Mouse (Mus musculus) embryonic facial prominence, embryonic 11.5 days (tissue): Measurements from ENCODE around the gene Auts2. TPM values are rescaled to one million over a fixed set of nuclear protein-coding genes. Genes with fewer than 3 reads are reported as not detected.
A peak's percentile ranks its signal among the peaks of the same experiment; 100 is the strongest.

Experiments used
- ATAC-seq: fragments of 200-750 bp; cut with Nextera tagmentation; replicated peaks from 2 replicates; pipeline ENCODE4 v1.8.0; 2017; ENCODE audit warnings: low read depth; ENCODE audit not compliant: insufficient number of reproducible peaks, low FRiP score, low TSS enrichment
- DNase-seq: peaks from one replicate; pipeline ENCODE4 v3.0.0-alpha.2; 2015; ENCODE audit warnings: low spot score
- H3K27ac ChIP-seq: fragments of 300-500 bp; sonication (generic); replicated peaks from 2 replicates; pipeline ENCODE4 v1.5.1; 2014; ENCODE audit warnings: mild to moderate bottlenecking, low read depth, low read length, control low read depth
- H3K27me3 ChIP-seq: fragments of 300-500 bp; sonication (generic); 2 replicates; pipeline ENCODE4 v1.6.1; 2014; ENCODE audit warnings: mild to moderate bottlenecking, low read length, moderate library complexity, mixed read lengths; ENCODE audit not compliant: control insufficient read depth, insufficient read depth
- H3K36me3 ChIP-seq: fragments of 300-500 bp; sonication (generic); replicated peaks from 2 replicates; pipeline ENCODE4 v1.6.1; 2014; ENCODE audit warnings: low read depth, mild to moderate bottlenecking, low read length, moderate library complexity, mixed read lengths; ENCODE audit not compliant: control insufficient read depth, insufficient read depth
- H3K4me1 ChIP-seq: fragments of 300-500 bp; sonication (generic); 2 replicates; pipeline ENCODE4 v1.6.1; 2014; ENCODE audit warnings: low read length, mixed read lengths; ENCODE audit not compliant: control insufficient read depth, insufficient read depth
- H3K4me2 ChIP-seq: fragments of 300-500 bp; sonication (generic); 2 replicates; pipeline ENCODE4 v1.6.1; 2014; ENCODE audit warnings: low read depth, mild to moderate bottlenecking, control low read depth, low read length, moderate library complexity
- H3K4me3 ChIP-seq: fragments of 300-500 bp; sonication (generic); 2 replicates; pipeline ENCODE4 v1.5.1; 2014; ENCODE audit warnings: low read depth, low read length, control low read depth
- H3K9ac ChIP-seq: fragments of 300-500 bp; sonication (generic); replicated peaks from 2 replicates; pipeline ENCODE4 v1.6.1; 2014; ENCODE audit warnings: mild to moderate bottlenecking, control low read depth, low read length
- H3K9me3 ChIP-seq: fragments of 300-500 bp; sonication (generic); replicated peaks from 2 replicates; pipeline ENCODE4 v1.6.1; 2016; ENCODE audit warnings: mild to moderate bottlenecking, low read length, inconsistent platforms, mixed read lengths; ENCODE audit not compliant: control insufficient read depth
- WGBS: fragments of 180-500 bp; shearing (Covaris S2); extraction: QIAGEN DNeasy Blood & Tissue Kit; methylation state at CpG from one replicate; pipeline ENCODE4 v1.1.7; 2014; 5-methylcytosine and 5-hydroxymethylcytosine counted together
- polyA plus RNA-seq: library from polyadenylated mRNA; unstranded; fragments of >200 nt; fragmentation: Nextera tagmentation; extraction: Ambion mirVana; gene quantifications from 2 replicates; pipeline ENCODE4 v1.2.1, GENCODE M21; 2014

The Auts2 gene
- polyA plus RNA-seq, 1 experiment from 2014 or later, result 30.5 TPM

DNA sequence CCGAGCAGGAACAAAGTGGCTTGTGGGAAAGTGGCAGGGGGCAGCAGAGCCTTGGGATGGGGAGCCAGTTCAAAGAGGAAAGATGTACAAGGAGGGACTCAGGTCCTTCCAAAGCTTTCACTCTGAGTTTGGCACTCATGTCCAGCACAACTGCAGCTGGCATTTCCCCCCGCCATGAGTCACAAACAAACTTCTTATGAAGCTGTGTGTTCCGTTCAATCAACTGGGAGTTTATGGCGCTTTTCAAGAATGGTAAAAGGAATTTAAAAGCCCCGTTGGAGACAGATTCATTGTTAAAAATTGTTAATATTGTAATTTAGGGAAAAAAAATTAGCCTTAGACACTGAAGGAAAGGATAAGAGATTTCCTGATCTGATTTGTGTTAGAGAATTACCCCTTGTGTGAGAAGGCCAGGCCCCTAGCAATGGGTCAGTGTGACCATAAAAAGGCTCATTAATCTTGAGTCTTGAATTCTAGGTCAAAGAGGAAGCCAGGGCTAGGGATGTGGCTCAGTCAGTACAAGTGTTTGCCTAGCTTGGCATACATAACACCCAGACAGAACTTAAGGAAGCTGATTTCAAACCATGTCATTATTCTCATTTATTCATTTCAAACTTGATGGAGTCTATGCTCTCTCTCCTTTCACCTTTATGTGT is 831.5 kb downstream of the Auts2 start:
- Histone ChIP-seq H3K4me1 (no peaks in the 10 kb centered on the region), H3K9me3 (no peaks in the 10 kb centered on the region), H3K4me2 (no peak overlapping the region), H3K9ac (no peak overlapping the region), H3K36me3 (no peaks in the 10 kb centered on the region), H3K4me3 (no peak overlapping the region), H3K27ac (no peak overlapping the region), H3K27me3 (no peaks in the 10 kb centered on the region)
- DNase-seq (no peak), ATAC-seq (no peak)
- WGBS, result 69% methylated on average over 5 of the region's 5 CpGs

DNA sequence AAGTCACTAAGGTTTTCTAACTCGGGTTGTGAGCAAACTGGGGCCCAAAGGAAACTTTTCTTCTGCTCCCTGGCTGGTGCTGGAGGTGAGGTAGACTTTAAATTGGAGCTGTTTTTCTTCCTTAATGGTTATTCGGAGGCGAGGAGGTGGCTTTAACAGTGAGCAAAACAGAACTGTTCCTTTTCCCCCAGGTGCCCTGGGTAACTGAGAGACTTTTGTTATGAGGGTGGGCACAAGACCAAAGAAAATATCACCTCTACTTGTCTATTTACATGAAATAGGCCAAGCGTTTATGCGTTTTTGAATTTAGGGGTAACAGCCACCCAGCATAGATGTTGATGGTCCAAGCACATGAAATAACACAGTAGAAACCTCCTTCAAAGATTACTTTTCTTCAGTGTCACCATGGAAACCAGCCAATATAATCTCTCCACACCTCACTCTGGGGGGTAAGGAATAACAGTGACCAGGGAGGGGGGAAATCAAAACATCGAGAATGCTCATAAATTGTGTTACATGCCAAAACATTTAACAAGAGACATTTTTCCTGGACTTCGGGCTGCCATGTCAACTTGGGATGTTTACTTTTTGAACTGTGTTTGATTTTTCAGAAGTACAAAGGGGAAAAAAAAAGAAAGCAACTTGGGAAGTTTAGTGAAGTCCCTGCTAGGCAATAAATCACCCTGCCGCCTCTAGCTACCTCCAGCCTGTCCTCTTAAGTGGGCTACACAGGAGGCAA is 832.2 kb downstream of the Auts2 start:
- Histone ChIP-seq H3K4me2 (no peak overlapping the region), H3K4me1 (no peaks in the 10 kb centered on the region), H3K27ac (no peak overlapping the region), H3K36me3 (no peaks in the 10 kb centered on the region), H3K9ac (no peak overlapping the region), H3K27me3 (no peaks in the 10 kb centered on the region), H3K9me3 (no peaks in the 10 kb centered on the region), H3K4me3 (no peak overlapping the region)
- no peak for ATAC-seq
- no peak for DNase-seq
- WGBS, result 65% methylated on average over 8 of the region's 8 CpGs

DNA sequence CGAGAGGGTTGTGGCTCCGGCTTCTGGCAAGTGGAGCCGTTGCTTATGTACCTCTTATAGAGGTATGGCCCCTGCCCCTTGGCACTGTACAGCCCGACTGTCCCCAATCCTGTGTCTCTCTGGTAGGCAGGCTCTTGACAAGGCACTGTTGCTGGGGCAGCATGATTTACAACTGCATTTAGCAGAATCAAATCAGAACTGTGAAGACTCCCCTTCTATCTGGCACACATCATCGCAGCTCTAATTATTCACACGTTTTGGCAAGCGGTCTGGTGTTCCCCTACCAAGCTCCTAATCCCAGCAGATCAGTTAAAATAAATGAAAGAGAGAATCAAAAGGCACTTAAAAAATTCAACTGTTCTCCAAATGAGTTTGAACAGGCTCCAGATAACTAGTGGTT is 835.7 kb downstream of the Auts2 start:
- Histone ChIP-seq H3K4me2 (no peak overlapping the region), H3K27me3 (no peaks in the 10 kb centered on the region), H3K36me3 (no peaks in the 10 kb centered on the region), H3K9me3 (no peaks in the 10 kb centered on the region), H3K4me3 (no peak overlapping the region), H3K27ac (0 out of 2 replicates have a peak overlapping the region, but pooled peaks have one; percentile 24), H3K9ac (no peak overlapping the region), H3K4me1 (no peaks in the 10 kb centered on the region)
- 85% methylated on average over 7 of the region's 7 CpGs for WGBS
- DNase-seq (no peak), ATAC-seq (no peak)

DNA sequence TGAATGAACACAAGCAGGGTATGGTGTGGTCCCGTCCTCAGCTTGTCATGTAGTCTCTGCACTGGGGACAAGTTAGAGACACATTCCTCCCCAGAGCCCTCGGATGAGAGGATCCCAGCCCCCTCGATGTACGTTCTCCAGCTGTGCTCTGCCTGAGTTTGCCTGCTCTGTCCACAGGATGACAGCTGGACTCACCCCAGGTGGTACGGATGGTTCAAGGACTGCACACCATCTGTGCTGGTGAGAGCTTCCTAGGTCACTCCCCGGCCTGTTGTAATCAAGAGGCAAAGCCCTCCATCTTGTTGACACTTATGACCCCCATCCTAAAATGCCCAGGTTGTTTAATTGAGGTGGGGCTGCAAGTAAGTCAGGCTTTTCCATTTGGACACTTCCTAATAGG is 839.4 kb downstream of the Auts2 start:
- Histone ChIP-seq H3K27ac (no peak overlapping the region), H3K4me2 (no peak overlapping the region), H3K27me3 (no peaks in the 10 kb centered on the region), H3K36me3 (no peaks in the 10 kb centered on the region), H3K4me3 (no peak overlapping the region), H3K9ac (no peak overlapping the region), H3K9me3 (no peaks in the 10 kb centered on the region), H3K4me1 (no peaks in the 10 kb centered on the region)
- WGBS, result 66% methylated on average over 6 of the region's 6 CpGs
- DNase-seq (no peak), ATAC-seq (no peak)

DNA sequence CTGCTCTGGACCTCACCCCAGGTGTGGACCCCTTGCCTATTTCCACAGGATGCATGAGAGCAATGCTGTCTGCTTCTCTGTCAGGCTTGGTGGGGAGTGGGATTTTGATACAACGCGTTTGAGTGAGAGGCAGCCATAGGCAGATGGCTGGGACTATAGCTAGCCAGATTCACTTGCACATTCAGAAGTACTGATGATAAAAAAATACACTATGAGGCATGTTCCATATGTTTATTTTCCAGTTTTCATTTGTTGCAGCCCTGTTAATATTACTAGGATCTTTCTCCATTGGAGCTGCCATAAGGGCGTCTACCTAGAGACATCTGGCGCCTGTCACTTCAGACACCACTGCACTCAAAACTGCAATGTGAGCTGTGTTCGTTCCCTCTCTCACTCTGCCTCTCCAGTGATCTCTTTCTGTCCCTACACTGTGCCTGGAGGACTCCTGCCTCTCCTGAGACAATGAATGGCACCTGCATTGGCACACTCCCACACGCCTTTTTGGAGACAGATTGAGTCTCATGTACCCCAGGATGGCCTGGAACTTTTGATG is 840.2 kb downstream of the Auts2 start:
- Histone ChIP-seq H3K9ac (no peak overlapping the region), H3K4me3 (no peak overlapping the region), H3K36me3 (no peaks in the 10 kb centered on the region), H3K4me1 (no peaks in the 10 kb centered on the region; the same call in 1 of the 2 replicates), H3K4me2 (no peak overlapping the region), H3K27ac (no peak overlapping the region), H3K9me3 (no peaks in the 10 kb centered on the region), H3K27me3 (no peaks in the 10 kb centered on the region)
- no peak for DNase-seq
- no peak for ATAC-seq
- 91% methylated on average over 6 of the region's 6 CpGs for WGBS

DNA sequence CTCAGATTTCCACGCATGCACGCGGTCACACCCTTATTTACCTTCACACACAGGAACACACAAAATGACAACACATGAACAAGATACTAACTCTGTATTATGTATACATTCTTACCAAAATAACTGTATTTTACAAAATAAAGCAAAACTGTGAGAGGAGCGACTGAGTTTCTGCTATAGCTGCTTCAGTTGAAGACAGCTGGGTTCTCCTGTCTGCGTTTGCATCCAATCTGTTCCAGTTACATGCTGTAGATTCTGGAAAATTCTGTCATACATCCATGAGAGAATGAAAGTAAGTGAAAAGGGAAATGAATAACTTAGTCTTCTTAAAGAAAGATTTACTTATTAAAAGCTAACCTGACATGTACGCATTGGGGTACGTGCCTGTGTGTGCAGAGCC is 844.2 kb downstream of the Auts2 start:
- Histone ChIP-seq H3K27me3 (no peaks in the 10 kb centered on the region), H3K36me3 (no peaks in the 10 kb centered on the region), H3K9ac (no peak overlapping the region), H3K4me3 (no peak overlapping the region), H3K9me3 (no peaks in the 10 kb centered on the region), H3K4me2 (no peak overlapping the region), H3K27ac (no peak overlapping the region), H3K4me1 (no peaks in the 10 kb centered on the region; the same call in 1 of the 2 replicates)
- ATAC-seq (no peak), DNase-seq (no peak)
- 96% methylated on average over 7 of the region's 7 CpGs for WGBS

DNA sequence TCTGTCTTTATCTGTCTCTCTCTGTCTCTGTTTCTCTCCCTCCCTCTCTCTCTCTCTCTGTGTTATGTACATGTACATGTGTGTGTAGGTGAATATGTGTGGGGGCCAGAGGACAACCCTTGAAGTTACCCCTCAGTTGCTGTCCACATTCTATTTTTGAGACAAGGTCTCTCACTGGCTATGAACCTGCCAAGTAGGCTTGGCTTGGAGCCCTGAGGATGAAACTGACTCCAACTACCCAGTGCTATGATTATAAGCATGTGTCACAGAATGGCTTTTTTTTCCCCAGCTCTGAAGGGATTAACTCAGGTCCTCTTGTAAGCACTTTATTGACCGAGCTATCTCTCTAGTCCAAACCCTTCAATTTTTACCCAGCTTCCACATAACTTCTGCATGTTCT is 852.4 kb downstream of the Auts2 start:
- ATAC-seq, result no peak
- WGBS, result 85% methylated on average over 1 of the region's 1 CpGs

DNA sequence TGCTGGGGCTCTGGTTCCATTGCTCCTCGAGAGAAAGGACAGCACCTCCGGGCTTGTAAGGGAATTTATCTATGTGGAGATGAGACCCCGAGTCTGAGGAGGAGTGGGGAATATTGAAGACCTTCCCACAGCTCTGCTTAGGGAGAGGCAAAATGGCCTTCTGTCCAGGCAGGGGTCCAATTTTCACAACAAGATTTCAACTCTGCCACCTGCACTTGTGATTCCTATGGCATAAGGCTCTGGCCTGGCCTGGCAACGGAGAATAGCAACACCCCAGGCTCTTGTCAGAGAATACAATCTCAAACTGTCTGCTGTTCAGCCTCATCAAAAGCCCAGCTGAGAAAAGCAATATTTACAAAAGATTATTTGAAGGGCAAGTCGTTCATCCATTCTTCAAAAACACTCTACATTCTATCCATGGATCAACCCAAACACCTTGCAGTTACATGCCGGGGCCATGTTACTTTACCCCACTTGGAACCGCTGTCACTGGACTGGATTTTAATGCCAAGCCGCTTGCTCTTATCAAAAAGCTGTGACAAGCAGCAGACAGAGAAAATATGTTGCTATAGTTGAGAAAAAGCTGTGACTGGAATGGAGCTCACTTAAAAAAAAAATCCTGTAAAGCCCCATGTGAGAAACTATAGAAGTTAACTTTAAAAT is 856.1 kb downstream of the Auts2 start:
- Histone ChIP-seq H3K4me1 (no peaks in the 10 kb centered on the region), H3K27me3 (no peaks in the 10 kb centered on the region), H3K4me3 (no peak overlapping the region), H3K36me3 (no peaks in the 10 kb centered on the region), H3K4me2 (no peak overlapping the region), H3K9ac (no peak overlapping the region), H3K27ac (no peak overlapping the region), H3K9me3 (peaks cover 4% of the 10 kb centered on the region)
- WGBS, result 86% methylated on average over 8 of the region's 8 CpGs
- DNase-seq, result no peak
- no peak for ATAC-seq

More for the DNA sequence above, 852.4 kb downstream of the Auts2 start:
- no peak for DNase-seq
- H3K36me3 ChIP-seq, result no peaks in the 10 kb centered on the region
- no peak overlapping the region for H3K9ac ChIP-seq
- no peaks in the 10 kb centered on the region for H3K27me3 ChIP-seq
- H3K4me2 ChIP-seq, result no peak overlapping the region
- no peak overlapping the region for H3K27ac ChIP-seq
- H3K9me3 ChIP-seq, result no peaks in the 10 kb centered on the region
- no peak overlapping the region for H3K4me3 ChIP-seq
- no peaks in the 10 kb centered on the region for H3K4me1 ChIP-seq
